Mouse (Mus musculus) liver, embryonic 11.5 days (tissue): Measurements from ENCODE around the gene Prrt4. TPM values are rescaled to one million over a fixed set of nuclear protein-coding genes. Genes with fewer than 3 reads are reported as not detected.

Experiments
- ATAC-seq: fragments of 200-750 bp; cut with Nextera tagmentation; replicated peaks from 2 replicates; pipeline ENCODE4 v1.8.0; 2017; ENCODE audit warnings: moderate number of reproducible peaks, mild to moderate bottlenecking, moderate TSS enrichment, moderate library complexity; ENCODE audit not compliant: low FRiP score
- DNase-seq: peaks from one replicate; pipeline ENCODE4 v3.0.0-alpha.2; 2017; ENCODE audit warnings: low spot score
- H3K27ac ChIP-seq: fragments of 300-500 bp; sonication (generic); 2 replicates; pipeline ENCODE4 v1.5.1; 2014; ENCODE audit warnings: mild to moderate bottlenecking, low read depth, low read length, control low read depth
- H3K27me3 ChIP-seq: fragments of 300-500 bp; sonication (generic); replicated peaks from 2 replicates; pipeline ENCODE4 v1.6.1; 2014; ENCODE audit warnings: low read length, mixed read lengths; ENCODE audit not compliant: control insufficient read depth, insufficient read depth
- H3K36me3 ChIP-seq: fragments of 300-500 bp; sonication (generic); 2 replicates; pipeline ENCODE4 v1.6.1; 2014; ENCODE audit warnings: mild to moderate bottlenecking, low read length, moderate library complexity, mixed read lengths; ENCODE audit not compliant: control insufficient read depth, insufficient read depth
- H3K4me1 ChIP-seq: fragments of 300-500 bp; sonication (generic); replicated peaks from 2 replicates; pipeline ENCODE4 v1.6.1; 2014; ENCODE audit warnings: low read length, mixed read lengths; ENCODE audit not compliant: control insufficient read depth, insufficient read depth
- H3K4me2 ChIP-seq: fragments of 300-500 bp; sonication (generic); 2 replicates; pipeline ENCODE4 v1.6.1; 2014; ENCODE audit warnings: mild to moderate bottlenecking, control low read depth, moderate library complexity
- H3K4me3 ChIP-seq: fragments of 300-500 bp; sonication (generic); 2 replicates; pipeline ENCODE4 v1.5.1; 2014; ENCODE audit warnings: low read depth, low read length, control low read depth
- H3K9ac ChIP-seq: fragments of 300-500 bp; sonication (generic); 2 replicates; pipeline ENCODE4 v1.6.1; 2014; ENCODE audit warnings: low read depth, low read length, control low read depth
- H3K9me3 ChIP-seq: fragments of 300-500 bp; sonication (generic); 2 replicates; pipeline ENCODE4 v1.6.1; 2016; ENCODE audit warnings: low read length, inconsistent platforms, mixed read lengths; ENCODE audit not compliant: control insufficient read depth
- WGBS: fragments of 180-500 bp; shearing (Covaris S2); extraction: QIAGEN DNeasy Blood & Tissue Kit; methylation state at CpG from one replicate; pipeline ENCODE4 v1.1.7; 2014; 5-methylcytosine and 5-hydroxymethylcytosine counted together
- polyA plus RNA-seq: library from polyadenylated mRNA; unstranded; fragments of >200 nt; fragmentation: Nextera tagmentation; extraction: Ambion mirVana; gene quantifications from 2 replicates; pipeline ENCODE4 v1.2.1, GENCODE M21; 2014

The Prrt4 gene
- polyA plus RNA-seq, 1 experiment from 2014 or later, result 0.55 TPM

GRCm38 (mm10) chr6:29193961-29194750 is 14.8 kb upstream of the Prrt4 start:
- Histone ChIP-seq H3K9me3 (no peaks in the 10 kb centered on the region), H3K4me3 (no peak overlapping the region), H3K27me3 (peaks cover 37% of the 10 kb centered on the region), H3K9ac (no peak overlapping the region), H3K4me2 (0 out of 2 replicates have a peak overlapping the region, but pooled peaks have one; percentile 16), H3K27ac (no peak overlapping the region), H3K4me1 (peaks cover 10% of the 10 kb centered on the region), H3K36me3 (no peaks in the 10 kb centered on the region)
- whole genome bisulfite sequencing, result 32% methylated on average over 15 of the region's 15 CpGs
- ATAC-seq (0 out of 2 replicates have a peak, but pooled peaks have one; percentile 40), DNase-seq (peak; percentile 29)

GRCm38 (mm10) chr6:29187936-29188335 is 8.6 kb upstream of the Prrt4 start:
- H3K27ac ChIP-seq, result no peak overlapping the region
- DNase-seq, result peak; percentile 24

GRCm38 (mm10) chr6:29179843-29180242 is 459 bp upstream of the Prrt4 start:
- Histone ChIP-seq H3K9me3 (no peaks in the 10 kb centered on the region), H3K27ac (no peak overlapping the region), H3K9ac (no peak overlapping the region), H3K4me1 (no peaks in the 10 kb centered on the region; the same call in 1 of the 2 replicates), H3K36me3 (no peaks in the 10 kb centered on the region), H3K4me3 (peak overlapping the region; percentile 49; the same call in 1 of the 2 replicates), H3K4me2 (peak overlapping the region; percentile 71), H3K27me3 (peaks cover 73% of the 10 kb centered on the region)
- DNase-seq (peak; percentile 29), ATAC-seq (no peak)
- 49% methylated on average over 8 of the region's 8 CpGs for WGBS

More at GRCm38 (mm10) chr6:29187936-29188335, 8.6 kb upstream of the Prrt4 start:
- no peak for ATAC-seq
- WGBS, result 46% methylated on average over 1 of the region's 1 CpGs
- no peaks in the 10 kb centered on the region for H3K4me1 ChIP-seq
- no peak overlapping the region for H3K4me2 ChIP-seq
- H3K27me3 ChIP-seq, result peaks cover 25% of the 10 kb centered on the region
- H3K9ac ChIP-seq, result no peak overlapping the region
- H3K9me3 ChIP-seq, result no peaks in the 10 kb centered on the region
- H3K36me3 ChIP-seq, result no peaks in the 10 kb centered on the region
- H3K4me3 ChIP-seq, result no peak overlapping the region

GRCm38 (mm10) chr6:29177901-29178879 is 1.2 kb downstream of the Prrt4 start:
- peak overlapping the region; percentile 71 for H3K4me2 ChIP-seq
- H3K4me1 ChIP-seq, result no peaks in the 10 kb centered on the region; the same call in 1 of the 2 replicates
- no peak overlapping the region for H3K27ac ChIP-seq
- DNase-seq (peak; percentile 32), ATAC-seq (0 out of 2 replicates have a peak, but pooled peaks have one; percentile 36)
- H3K27me3 ChIP-seq, result peaks cover 90% of the 10 kb centered on the region
- peak overlapping the region; percentile 49 for H3K4me3 ChIP-seq
- no peaks in the 10 kb centered on the region for H3K36me3 ChIP-seq
- H3K9me3 ChIP-seq, result no peaks in the 10 kb centered on the region
- no peak overlapping the region for H3K9ac ChIP-seq
- WGBS, result 13% methylated on average over 17 of the region's 17 CpGs

- ATAC-seq (no peak), DNase-seq (peak; percentile 24)
- H3K4me3 ChIP-seq, result no peak overlapping the region
- no peak overlapping the region for H3K27ac ChIP-seq
- peaks cover 6% of the 10 kb centered on the region; the same call in 1 of the 2 replicates for H3K4me1 ChIP-seq
- H3K36me3 ChIP-seq, result no peaks in the 10 kb centered on the region
- H3K27me3 ChIP-seq, result peaks cover 99% of the 10 kb centered on the region
- H3K9ac ChIP-seq, result no peak overlapping the region
- H3K4me2 ChIP-seq, result no peak overlapping the region
- WGBS, result 69% methylated on average over 3 of the region's 3 CpGs
- no peaks in the 10 kb centered on the region for H3K9me3 ChIP-seq
Observed at GRCm38 (mm10) chr6:29175113-29175512, 4.3 kb downstream of the Prrt4 start.

- DNase-seq (peak; percentile 28), ATAC-seq (no peak)
- Histone ChIP-seq H3K4me3 (no peak overlapping the region), H3K9me3 (no peaks in the 10 kb centered on the region), H3K4me1 (peaks cover 6% of the 10 kb centered on the region; the same call in 1 of the 2 replicates), H3K36me3 (no peaks in the 10 kb centered on the region), H3K27me3 (peaks cover 99% of the 10 kb centered on the region), H3K27ac (no peak overlapping the region), H3K9ac (no peak overlapping the region), H3K4me2 (no peak overlapping the region)
- WGBS, result 26% methylated on average over 7 of the region's 7 CpGs
Observed at GRCm38 (mm10) chr6:29174368-29174767, 5.0 kb downstream of the Prrt4 start.

- Histone ChIP-seq H3K27ac (no peak overlapping the region), H3K9ac (peak overlapping the region; percentile 39; the same call in 1 of the 2 replicates), H3K36me3 (no peaks in the 10 kb centered on the region), H3K4me1 (peaks cover 6% of the 10 kb centered on the region; the same call in 1 of the 2 replicates), H3K4me3 (peak overlapping the region; percentile 51), H3K9me3 (no peaks in the 10 kb centered on the region), H3K27me3 (peaks cover 83% of the 10 kb centered on the region), H3K4me2 (peak overlapping the region; percentile 88)
- under 1% methylated on average over 40 of the region's 40 CpGs for WGBS
- peak; percentile 62 for ATAC-seq
- peak; percentile 77 for DNase-seq
Observed at GRCm38 (mm10) chr6:29170952-29171388, 8.4 kb downstream of the Prrt4 start.
